Mouse (Mus musculus) spleen, adult 2 months (tissue): ENCODE results near the gene Mettl8.

Experiments
- CTCF ChIP-seq: fragments of 200-500 bp; IDR thresholded peaks from 2 replicates; pipeline ENCODE4 v1.5.1; 2011; ENCODE audit warnings: mild to moderate bottlenecking, inconsistent platforms; ENCODE audit not compliant: insufficient read depth, insufficient read length, insufficient replicate concordance; ENCODE audit errors: extremely low read depth
- POLR2A ChIP-seq: fragments of 200-500 bp; IDR thresholded peaks from 2 replicates; pipeline ENCODE4 v1.6.1; 2011; ENCODE audit warnings: low read depth, low read length, inconsistent platforms

DNA sequence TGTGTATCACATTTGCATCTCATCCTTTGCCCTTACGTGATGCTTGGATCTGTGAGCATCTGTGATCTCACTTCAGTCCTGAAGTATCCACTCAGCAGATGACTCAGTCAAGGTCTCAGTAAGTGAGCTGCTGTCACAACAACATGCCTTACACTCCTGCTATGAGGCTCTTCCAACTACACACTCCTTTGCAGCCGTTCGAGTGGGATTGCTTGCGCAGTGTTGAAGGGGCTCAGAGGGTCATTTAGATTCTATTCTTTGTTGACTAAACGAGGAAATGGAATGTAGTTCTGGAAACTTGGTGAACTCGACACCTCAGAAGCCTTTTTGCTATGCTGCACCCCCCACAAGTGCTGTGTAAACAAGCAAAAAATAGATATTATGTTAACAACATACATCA lies 9.2 kb downstream of the Mettl8 start:
- TF ChIP-seq POLR2A (no peak), CTCF (no peak)
